Mouse (Mus musculus) lung, postnatal 0 days (tissue): Measurements from ENCODE around the gene Prickle2.

Experiments
- CTCF ChIP-seq: IDR thresholded peaks from 2 replicates; pipeline ENCODE4 v1.5.1; 2016; ENCODE audit warnings: antibody characterized with exemption, mild to moderate bottlenecking
- EP300 ChIP-seq: IDR thresholded peaks from 2 replicates; pipeline ENCODE4 v1.6.1; 2016; ENCODE audit warnings: antibody characterized with exemption, mild to moderate bottlenecking, control low read depth

GRCm38 (mm10) chr6:92665530-92665989 lies 40.4 kb downstream of the Prickle2 start:
- TF ChIP-seq CTCF (peak; percentile 80), EP300 (peak; percentile 55)
